Mouse (Mus musculus) granulocyte monocyte progenitor cell, adult 5-6 weeks (primary cell): ENCODE data around the gene Olfr905. TPM values are rescaled to one million over a fixed set of nuclear protein-coding genes. Genes with fewer than 3 reads are reported as not detected.

Source experiments
- ATAC-seq: replicated peaks from 2 replicates; pipeline ENCODE4 v1.8.0; 2016; ENCODE audit warnings: mild to moderate bottlenecking, moderate TSS enrichment, inconsistent platforms; ENCODE audit not compliant: poor library complexity, severe bottlenecking
- total RNA-seq, 2 experiments: library from RNA; stranded (forward) in 1 of 2; stranded (reverse) in 1 of 2; fragments of 200-712, 200-1000 nt in 1 of 2; fragments of >200 nt in 1 of 2; fragmentation: Nextera tagmentation in 1 of 2; gene quantifications; 2 replicates each; pipeline ENCODE4 v1.2.3; 2014 to 2017

Gene Olfr905
- total RNA-seq (2014; fragmentation: Nextera tagmentation): not detected in 2 replicates
- total RNA-seq (2017): not detected in 2 replicates

- no peak for ATAC-seq
Observed at GRCm38 (mm10) chr9:38470807-38471206, at the start of gene Olfr905. Olfr905 (plus strand) TSS chr9:38471107.

DNA sequence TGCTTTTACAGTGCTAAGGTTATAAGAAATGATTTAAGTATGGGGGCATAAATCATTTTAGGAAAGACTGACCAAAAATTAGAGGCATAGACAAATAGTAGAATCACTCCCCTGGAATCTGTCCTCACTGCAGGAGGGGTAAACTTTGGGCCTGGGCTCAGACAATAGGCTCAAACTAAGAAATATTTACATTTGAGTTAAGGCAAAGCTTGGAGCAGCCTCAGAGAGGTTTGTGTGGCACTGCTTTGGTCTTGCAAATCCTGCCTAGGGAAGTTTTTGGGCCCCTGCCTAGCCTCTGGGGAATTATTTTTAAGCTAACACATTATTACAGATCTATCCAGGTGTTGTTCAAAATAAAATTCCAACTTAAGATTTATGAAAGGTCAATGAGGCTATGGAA, 47.1 kb upstream of the Olfr905 start:
- ATAC-seq: no peak

- no peak for ATAC-seq
Observed at GRCm38 (mm10) chr9:38427026-38427425, 43.9 kb upstream of the Olfr905 start.

DNA sequence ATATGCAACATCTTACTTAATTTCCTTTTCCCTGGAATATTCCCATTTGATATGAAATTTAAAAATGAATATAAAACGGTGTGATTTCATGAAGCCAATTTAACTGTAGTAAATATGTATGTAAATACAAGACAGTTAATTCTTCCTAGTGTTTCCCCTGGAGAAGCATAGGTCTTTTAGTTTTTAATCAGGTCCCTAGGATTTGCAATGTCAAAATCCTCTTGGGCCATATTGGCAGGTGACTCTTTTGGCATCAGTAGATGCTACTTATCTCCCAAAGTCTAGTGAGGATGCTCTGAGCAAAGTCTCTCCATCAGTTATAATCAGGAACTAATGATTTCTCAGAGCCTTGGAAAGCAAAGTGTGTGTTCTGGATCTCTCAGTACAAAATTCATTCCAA, 41.8 kb upstream of the Olfr905 start, which contains the start of gene Olfr901:
Olfr901 (plus strand) TSS at position 301 of the 400 bp plus-strand sequence.
- ATAC-seq: no peak

- no peak for ATAC-seq
Observed at GRCm38 (mm10) chr9:38447352-38447751, 23.6 kb upstream of the Olfr905 start, which contains the start of gene Olfr902. Olfr902 (plus strand) TSS chr9:38447652.

DNA sequence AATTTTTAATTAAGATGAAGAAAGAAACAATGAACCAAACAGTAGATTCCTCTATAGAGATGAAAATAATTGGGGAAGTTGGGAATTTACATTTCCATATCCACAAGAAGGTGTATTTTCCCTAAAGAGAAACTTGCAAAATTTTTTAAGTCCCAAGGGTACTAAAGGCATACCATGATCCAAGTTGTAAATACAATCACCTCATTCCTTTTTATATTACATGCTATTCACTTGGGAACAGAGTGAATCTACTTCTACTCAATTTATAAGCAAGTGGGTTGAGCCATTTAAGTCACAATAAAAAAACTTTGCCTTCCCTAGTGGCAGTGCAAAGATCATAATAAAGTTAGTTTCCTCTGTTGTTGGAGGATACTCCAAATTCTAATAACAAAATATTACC, 8.1 kb upstream of the Olfr905 start, which contains the start of gene Olfr904:
Olfr904 (plus strand) TSS at position 301 of the 400 bp plus-strand sequence.
- ATAC-seq: no peak

DNA sequence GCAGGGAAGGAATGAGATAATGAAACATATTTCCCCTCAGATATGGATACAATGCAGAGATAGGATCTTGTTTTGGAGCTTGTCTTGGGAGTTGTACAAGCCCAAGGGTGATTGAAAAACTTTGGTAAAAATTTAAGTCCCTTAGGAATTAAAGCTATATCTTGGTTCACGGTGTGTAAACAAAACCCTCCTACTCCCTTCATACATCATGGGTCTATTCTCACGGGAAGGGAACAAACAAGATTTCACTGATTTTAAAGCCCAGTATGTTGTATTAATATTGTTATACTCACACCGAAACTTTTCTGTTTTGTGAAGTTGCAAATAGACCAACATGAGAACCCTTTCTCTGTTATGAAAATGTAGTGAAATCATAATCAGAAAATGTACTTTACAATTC, 15.9 kb downstream of the Olfr905 start, which contains the start of gene Olfr906:
Olfr906 (plus strand) TSS at position 301 of the 400 bp plus-strand sequence.
- no peak for ATAC-seq

GRCm38 (mm10) chr9:38495501-38495900, 24.6 kb downstream of the Olfr905 start, which contains the start of gene Olfr907:
Olfr907 (plus strand) TSS chr9:38495801.
- no peak for ATAC-seq

GRCm38 (mm10) chr9:38512353-38512752, 41.4 kb downstream of the Olfr905 start:
- ATAC-seq: no peak

DNA sequence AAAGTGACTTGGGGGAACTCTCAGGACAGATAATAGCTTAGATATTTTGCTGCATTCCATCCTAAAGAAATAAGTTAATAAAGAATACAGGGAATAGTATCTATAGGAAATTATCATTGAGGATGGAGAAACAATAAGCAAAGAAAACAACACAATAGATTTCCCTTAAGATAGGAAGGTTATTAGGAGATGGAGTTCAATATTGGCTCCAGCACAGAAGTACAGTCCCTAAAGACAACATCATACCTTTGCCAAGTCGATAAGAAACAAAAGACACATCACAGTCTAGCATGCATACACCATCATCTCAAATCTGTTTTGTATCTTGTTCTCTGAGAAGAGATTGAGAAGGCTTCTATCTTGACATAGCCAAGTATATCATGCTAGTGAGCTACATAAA, 50.4 kb downstream of the Olfr905 start, which contains the start of gene Olfr911-ps1:
Olfr911-ps1 (plus strand) TSS at position 301 of the 400 bp plus-strand sequence.
- ATAC-seq: no peak

Other genes with a start within 250 kb of the Olfr905 start
- not detected in 2 replicates for gene Olfr143, start 218.3 kb upstream of the Olfr905 start, total RNA-seq (2014; fragmentation: Nextera tagmentation)
- not detected in 2 replicates for gene Olfr143, start 218.3 kb upstream of the Olfr905 start, total RNA-seq (2017)
- not detected in 2 replicates for gene Olfr895, start 203.3 kb upstream of the Olfr905 start, total RNA-seq (2014; fragmentation: Nextera tagmentation)
- gene Olfr895, start 203.3 kb upstream of the Olfr905 start, total RNA-seq (2017): not detected in 2 replicates
- not detected in 2 replicates for gene Olfr896-ps1, start 180.0 kb upstream of the Olfr905 start, total RNA-seq (2014; fragmentation: Nextera tagmentation)
- not detected in 2 replicates for gene Olfr896-ps1, start 180.0 kb upstream of the Olfr905 start, total RNA-seq (2017)
- gene Olfr25, start 142.0 kb upstream of the Olfr905 start, total RNA-seq (2014; fragmentation: Nextera tagmentation): not detected in 2 replicates
- gene Olfr25, start 142.0 kb upstream of the Olfr905 start, total RNA-seq (2017): not detected in 2 replicates
- gene Olfr898, start 122.7 kb upstream of the Olfr905 start, total RNA-seq (2014; fragmentation: Nextera tagmentation): not detected in 2 replicates
- not detected in 2 replicates for gene Olfr898, start 122.7 kb upstream of the Olfr905 start, total RNA-seq (2017)
- not detected in 2 replicates for gene Olfr250, start 104.2 kb upstream of the Olfr905 start, total RNA-seq (2014; fragmentation: Nextera tagmentation)
- not detected in 2 replicates for gene Olfr250, start 104.2 kb upstream of the Olfr905 start, total RNA-seq (2017)
- gene Olfr251, start 94.0 kb upstream of the Olfr905 start, total RNA-seq (2014; fragmentation: Nextera tagmentation): not detected in 2 replicates
- not detected in 2 replicates for gene Olfr251, start 94.0 kb upstream of the Olfr905 start, total RNA-seq (2017)
- not detected in 2 replicates for gene Olfr147, start 69.4 kb upstream of the Olfr905 start, total RNA-seq (2014; fragmentation: Nextera tagmentation)
- not detected in 2 replicates for gene Olfr147, start 69.4 kb upstream of the Olfr905 start, total RNA-seq (2017)
- gene Olfr901, start 41.7 kb upstream of the Olfr905 start, total RNA-seq (2014; fragmentation: Nextera tagmentation): not detected in 2 replicates
- gene Olfr901, start 41.7 kb upstream of the Olfr905 start, total RNA-seq (2017): not detected in 2 replicates
- not detected in 2 replicates for gene Olfr902, start 23.5 kb upstream of the Olfr905 start, total RNA-seq (2014; fragmentation: Nextera tagmentation)
- gene Olfr902, start 23.5 kb upstream of the Olfr905 start, total RNA-seq (2017): not detected in 2 replicates
- gene Olfr904, start 8.0 kb upstream of the Olfr905 start, total RNA-seq (2014; fragmentation: Nextera tagmentation): not detected in 2 replicates
- not detected in 2 replicates for gene Olfr904, start 8.0 kb upstream of the Olfr905 start, total RNA-seq (2017)
- not detected in 2 replicates for gene Olfr906, start 16.0 kb downstream of the Olfr905 start, total RNA-seq (2014; fragmentation: Nextera tagmentation)
- not detected in 2 replicates for gene Olfr906, start 16.0 kb downstream of the Olfr905 start, total RNA-seq (2017)
- gene Olfr907, start 24.7 kb downstream of the Olfr905 start, total RNA-seq (2014; fragmentation: Nextera tagmentation): not detected in 2 replicates
- gene Olfr907, start 24.7 kb downstream of the Olfr905 start, total RNA-seq (2017): not detected in 2 replicates
- gene Olfr911-ps1, start 50.5 kb downstream of the Olfr905 start, total RNA-seq (2014; fragmentation: Nextera tagmentation): not detected in 2 replicates
- gene Olfr911-ps1, start 50.5 kb downstream of the Olfr905 start, total RNA-seq (2017): not detected in 2 replicates
- gene Olfr910, start 66.7 kb downstream of the Olfr905 start, total RNA-seq (2014; fragmentation: Nextera tagmentation): not detected in 2 replicates
- not detected in 2 replicates for gene Olfr910, start 66.7 kb downstream of the Olfr905 start, total RNA-seq (2017)
- not detected in 2 replicates for gene Olfr912, start 109.1 kb downstream of the Olfr905 start, total RNA-seq (2014; fragmentation: Nextera tagmentation)
- gene Olfr912, start 109.1 kb downstream of the Olfr905 start, total RNA-seq (2017): not detected in 2 replicates
- not detected in 2 replicates for gene Olfr913, start 121.7 kb downstream of the Olfr905 start, total RNA-seq (2014; fragmentation: Nextera tagmentation)
- not detected in 2 replicates for gene Olfr913, start 121.7 kb downstream of the Olfr905 start, total RNA-seq (2017)
- not detected in 2 replicates for gene Olfr914, start 134.0 kb downstream of the Olfr905 start, total RNA-seq (2014; fragmentation: Nextera tagmentation)
- not detected in 2 replicates for gene Olfr914, start 134.0 kb downstream of the Olfr905 start, total RNA-seq (2017)
- gene Olfr916, start 188.8 kb downstream of the Olfr905 start, total RNA-seq (2014; fragmentation: Nextera tagmentation): not detected in 2 replicates
- gene Olfr916, start 188.8 kb downstream of the Olfr905 start, total RNA-seq (2017): not detected in 2 replicates
- not detected in 2 replicates for gene Olfr917, start 194.7 kb downstream of the Olfr905 start, total RNA-seq (2014; fragmentation: Nextera tagmentation)
- not detected in 2 replicates for gene Olfr917, start 194.7 kb downstream of the Olfr905 start, total RNA-seq (2017)
- not detected in 2 replicates for gene Olfr918, start 203.5 kb downstream of the Olfr905 start, total RNA-seq (2014; fragmentation: Nextera tagmentation)
- gene Olfr918, start 203.5 kb downstream of the Olfr905 start, total RNA-seq (2017): not detected in 2 replicates
- not detected in 2 replicates for gene Olfr919, start 232.6 kb downstream of the Olfr905 start, total RNA-seq (2014; fragmentation: Nextera tagmentation)
- gene Olfr919, start 232.6 kb downstream of the Olfr905 start, total RNA-seq (2017): not detected in 2 replicates
- gene Vwa5a, start 247.2 kb downstream of the Olfr905 start, total RNA-seq (2014; fragmentation: Nextera tagmentation): 23.6 and 28.5 TPM in 2 replicates
- gene Vwa5a, start 247.2 kb downstream of the Olfr905 start, total RNA-seq (2017): 35.2 and 37.1 TPM in 2 replicates